Mouse (Mus musculus) small intestine, adult 2 months (tissue): ENCODE data around the gene Ehhadh.

Experiments
- CTCF ChIP-seq: fragments of 200-500 bp; IDR thresholded peaks from 2 replicates; pipeline ENCODE4 v1.5.1; 2012; ENCODE audit warnings: low read depth, mild to moderate bottlenecking, control low read depth, inconsistent platforms, low read length, moderate library complexity, mixed read lengths; ENCODE audit not compliant: insufficient replicate concordance, insufficient read length; ENCODE audit errors: extremely low read depth
- POLR2A ChIP-seq: fragments of 200-500 bp; IDR thresholded peaks from 2 replicates; pipeline ENCODE4 v1.6.1; 2012; ENCODE audit warnings: low read depth, mild to moderate bottlenecking, control low read depth, inconsistent platforms, low read length, moderate library complexity

DNA sequence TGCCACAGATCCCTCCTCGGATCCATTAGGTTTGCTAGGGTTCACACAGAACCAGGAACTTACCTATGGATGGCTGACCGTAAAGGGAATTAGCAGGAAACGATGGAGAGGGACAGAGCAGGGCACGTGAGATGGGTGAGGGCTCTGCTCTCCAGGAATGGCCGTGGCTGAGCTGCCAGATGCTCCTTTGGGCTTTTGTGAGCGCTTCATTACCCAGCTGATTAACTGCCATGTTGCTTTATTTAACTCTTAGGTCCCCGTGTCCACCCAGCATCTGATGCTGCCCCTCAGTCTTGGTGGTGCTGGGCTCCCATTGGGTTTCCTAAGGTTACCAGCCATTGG, 28.0 kb upstream of the Ehhadh start:
- no peak for TF ChIP-seq POLR2A
- no peak for TF ChIP-seq CTCF
